Mouse (Mus musculus): ENCODE results near the gene Hist3h2a.
"Not testable (repeated sequence)": the region's sequence is repeated elsewhere in the genome, so short reads cannot be mapped to it uniquely, and the experiment has no call there.

Hist3h2a gene

GRCm38 (mm10) chr11:58947798-58948528, 6.5 kb upstream of the Hist3h2a start:
- in situ Hi-C loops (cut with MboI), result no loop called here

GRCm38 (mm10) chr11:58948542-58949479, 5.7 kb upstream of the Hist3h2a start, which contains the start of gene Hist3h2ba:
Hist3h2ba (plus strand) TSS chr11:58948920.
- in situ Hi-C loops (cut with MboI), result no loop called here

GRCm38 (mm10) chr11:58949480-58950431, 4.7 kb upstream of the Hist3h2a start:
- in situ Hi-C loops (cut with MboI), result no loop called here

GRCm38 (mm10) chr11:58951210-58951609, 3.3 kb upstream of the Hist3h2a start:
- in situ Hi-C loops (cut with MboI), result no loop called here

- in situ Hi-C loops (cut with MboI), result no loop called here
Observed at GRCm38 (mm10) chr11:58953351-58954169, 925 bp upstream of the Hist3h2a start.

- in situ Hi-C loops (cut with MboI), result not testable (repeated sequence)
Observed at GRCm38 (mm10) chr11:58954170-58954419, 390 bp upstream of the Hist3h2a start.

- in situ Hi-C loops (cut with MboI), result no loop called here
Observed at GRCm38 (mm10) chr11:58955143-58955867, 820 bp downstream of the Hist3h2a start.

GRCm38 (mm10) chr11:58955868-58956257, 1.4 kb downstream of the Hist3h2a start:
- in situ Hi-C loops (cut with MboI), result no loop called here

GRCm38 (mm10) chr11:58957226-58957914, 2.9 kb downstream of the Hist3h2a start:
- in situ Hi-C loops (cut with MboI), result no loop called here

- in situ Hi-C loops (cut with MboI), result no loop called here
Observed at GRCm38 (mm10) chr11:58958536-58958935, 4.1 kb downstream of the Hist3h2a start.

GRCm38 (mm10) chr11:58959186-58959825, 4.8 kb downstream of the Hist3h2a start:
- in situ Hi-C loops (cut with MboI), result no loop called here

GRCm38 (mm10) chr11:58959921-58960465, 5.5 kb downstream of the Hist3h2a start:
- in situ Hi-C loops (cut with MboI), result no loop called here

GRCm38 (mm10) chr11:58961364-58962177, 7.1 kb downstream of the Hist3h2a start:
- in situ Hi-C loops (cut with MboI), result no loop called here

- in situ Hi-C loops (cut with MboI), result no loop called here
Observed at GRCm38 (mm10) chr11:58963543-58963942, 9.1 kb downstream of the Hist3h2a start.

GRCm38 (mm10) chr11:58964216-58964615, 9.7 kb downstream of the Hist3h2a start:
- in situ Hi-C loops (cut with MboI), result no loop called here

- in situ Hi-C loops (cut with MboI), result no loop called here
Observed at GRCm38 (mm10) chr11:58965001-58965760, 10.7 kb downstream of the Hist3h2a start.

GRCm38 (mm10) chr11:58967346-58967745, 12.9 kb downstream of the Hist3h2a start:
- in situ Hi-C loops (cut with MboI), result no loop called here

Measured in mature B cell (primary cell).